Mouse (Mus musculus): ENCODE measurements at regions not wholly inside any gene's neighbourhood (a gene's known extent, or its start where the extent isn't known, plus 50 kb on each side); places are given as distances from the start of the nearest gene placed in this dataset.

DNA sequence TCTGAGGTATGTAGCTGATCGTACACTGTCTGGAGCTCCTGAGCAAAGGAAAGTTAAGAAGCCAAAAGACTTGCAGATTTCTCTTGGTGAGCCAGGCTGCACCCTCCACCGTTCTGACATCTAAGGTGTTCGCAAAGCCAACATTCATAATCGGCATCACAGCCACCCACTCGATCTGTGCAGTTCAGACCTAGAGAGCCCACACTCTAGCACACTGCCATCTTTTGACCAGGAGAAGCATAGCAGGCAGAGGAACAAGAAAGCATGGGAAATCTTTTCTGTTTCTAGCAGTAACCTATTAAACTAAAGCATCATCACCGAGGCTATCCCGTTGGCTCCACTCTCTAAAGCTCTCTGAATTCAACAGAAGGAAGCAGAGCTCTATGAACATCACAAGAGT is 59.2 kb downstream of the Areg start:
- Histone ChIP-seq H3K9ac (ENCODE audit: low read depth, low read length) (no peak overlapping the region), H3K36me3 (ENCODE audit: control insufficient read depth, insufficient read depth, low read length) (no peaks in the 10 kb centered on the region), H3K4me1 (ENCODE audit: control insufficient read depth, insufficient read depth, low read length) (peaks cover 8% of the 10 kb centered on the region), H3K79me2 (ENCODE audit: control insufficient read depth, insufficient read depth, low read length) (no peaks in the 10 kb centered on the region), H3K27me3 (ENCODE audit: control insufficient read depth, insufficient read depth, low read length) (no peaks in the 10 kb centered on the region), H3K4me3 (ENCODE audit: insufficient read depth, low read depth, low read length) (no peak overlapping the region), H3K27ac (replicated peaks; ENCODE audit: insufficient read depth, low read depth, low read length) (no peak overlapping the region)
- peak; percentile 54 for DNase-seq (ENCODE audit: extremely low read depth, low read depth, low spot score)
- WGBS = 45% methylated on average over 7 of the region's 7 CpGs
- peak; percentile 58 for TF ChIP-seq CTCF (IDR thresholded peaks at IDR 0.05; ENCODE audit: low read depth, low read length)
- TF ChIP-seq POLR2A (IDR thresholded peaks at IDR 0.05; ENCODE audit: extremely low read depth, insufficient read depth, low read length) = no peak

DNA sequence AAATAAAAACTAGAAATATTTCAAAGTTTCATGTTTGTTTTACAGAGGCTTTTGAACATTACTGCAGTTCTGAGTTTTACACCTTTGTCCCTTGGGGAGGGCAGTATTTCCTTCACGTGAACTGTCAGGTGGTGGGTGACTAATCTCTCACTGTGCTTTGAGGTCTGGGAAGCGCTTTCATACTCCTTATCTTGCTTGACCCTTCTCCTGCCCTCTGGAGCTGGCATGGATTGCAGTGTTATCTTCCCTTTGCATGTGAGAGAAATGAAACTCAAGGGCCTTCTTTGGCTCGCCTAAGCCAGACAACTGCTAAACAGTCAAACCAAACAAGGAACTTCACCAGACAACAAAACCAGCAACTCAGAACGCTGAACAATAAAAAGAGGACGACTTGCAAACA is 61.0 kb downstream of the Areg start:
- WGBS = 5% methylated on average over 5 of the region's 5 CpGs
- Histone ChIP-seq H3K79me2 (ENCODE audit: control insufficient read depth, insufficient read depth, low read length) (no peaks in the 10 kb centered on the region), H3K9ac (ENCODE audit: low read depth, low read length) (no peak overlapping the region), H3K27ac (replicated peaks; ENCODE audit: insufficient read depth, low read depth, low read length) (peak overlapping the region; percentile 51), H3K4me1 (ENCODE audit: control insufficient read depth, insufficient read depth, low read length) (peaks cover 13% of the 10 kb centered on the region), H3K36me3 (ENCODE audit: control insufficient read depth, insufficient read depth, low read length) (no peaks in the 10 kb centered on the region), H3K27me3 (ENCODE audit: control insufficient read depth, insufficient read depth, low read length) (no peaks in the 10 kb centered on the region), H3K4me3 (ENCODE audit: insufficient read depth, low read depth, low read length) (no peak overlapping the region)
- DNase-seq (ENCODE audit: extremely low read depth, low read depth, low spot score) = peak; percentile 99
- TF ChIP-seq POLR2A (IDR thresholded peaks at IDR 0.05; ENCODE audit: extremely low read depth, insufficient read depth, low read length) (no peak), CTCF (IDR thresholded peaks at IDR 0.05; ENCODE audit: low read depth, low read length) (no peak)

DNA sequence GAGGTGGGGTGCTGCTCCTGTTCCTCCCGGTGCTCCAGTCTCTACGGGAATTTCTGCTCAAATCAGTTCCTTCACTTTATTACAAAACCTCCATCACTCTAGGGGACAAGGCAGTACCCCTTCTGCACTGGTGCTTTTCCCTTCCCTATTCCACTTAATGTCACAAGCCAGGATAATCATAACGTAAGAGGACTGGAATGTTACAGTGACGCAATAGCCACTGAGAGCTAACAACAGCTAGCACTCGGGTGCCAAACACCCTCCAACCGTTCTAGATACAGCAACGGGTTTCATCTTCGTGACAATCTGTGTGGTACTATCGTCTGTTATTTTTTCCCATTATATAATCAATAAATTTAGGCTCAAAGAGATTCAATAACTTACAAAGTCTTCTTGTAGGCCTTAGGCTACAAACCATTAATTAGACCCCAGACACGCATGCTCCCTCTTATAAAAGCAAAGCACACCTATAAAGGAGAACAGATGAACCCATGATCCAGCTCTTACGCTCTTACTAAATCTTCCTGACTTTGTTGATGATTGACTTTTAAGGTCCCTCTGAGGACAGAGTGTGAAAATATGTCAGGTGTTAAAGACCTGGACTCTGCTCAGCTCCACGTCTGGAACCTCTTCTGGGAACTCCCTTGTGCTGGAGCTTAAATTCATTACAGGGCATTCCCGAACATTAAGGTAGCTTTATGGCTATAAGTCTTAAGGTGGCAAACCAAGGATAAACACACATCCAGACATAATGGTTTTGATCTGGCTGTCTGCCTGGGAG is 65.0 kb downstream of the Areg start:
- DNase-seq (ENCODE audit: extremely low read depth, low read depth, low spot score) = peak; percentile 95
- no peaks in the 10 kb centered on the region for H3K79me2 ChIP-seq (ENCODE audit: control insufficient read depth, insufficient read depth, low read length)
- H3K4me1 ChIP-seq (ENCODE audit: control insufficient read depth, insufficient read depth, low read length) = peaks cover 13% of the 10 kb centered on the region
- H3K27ac ChIP-seq (replicated peaks; ENCODE audit: insufficient read depth, low read depth, low read length) = peak overlapping the region; percentile 84
- TF ChIP-seq POLR2A (IDR thresholded peaks at IDR 0.05; ENCODE audit: extremely low read depth, insufficient read depth, low read length) (no peak), CTCF (IDR thresholded peaks at IDR 0.05; ENCODE audit: low read depth, low read length) (no peak)
- no peaks in the 10 kb centered on the region for H3K27me3 ChIP-seq (ENCODE audit: control insufficient read depth, insufficient read depth, low read length)
- WGBS = 31% methylated on average over 13 of the region's 13 CpGs
- no peak overlapping the region; the same call in 1 of the 2 replicates for H3K9ac ChIP-seq (ENCODE audit: low read depth, low read length)
- H3K36me3 ChIP-seq (ENCODE audit: control insufficient read depth, insufficient read depth, low read length) = no peaks in the 10 kb centered on the region
- no peak overlapping the region for H3K4me3 ChIP-seq (ENCODE audit: insufficient read depth, low read depth, low read length)

DNA sequence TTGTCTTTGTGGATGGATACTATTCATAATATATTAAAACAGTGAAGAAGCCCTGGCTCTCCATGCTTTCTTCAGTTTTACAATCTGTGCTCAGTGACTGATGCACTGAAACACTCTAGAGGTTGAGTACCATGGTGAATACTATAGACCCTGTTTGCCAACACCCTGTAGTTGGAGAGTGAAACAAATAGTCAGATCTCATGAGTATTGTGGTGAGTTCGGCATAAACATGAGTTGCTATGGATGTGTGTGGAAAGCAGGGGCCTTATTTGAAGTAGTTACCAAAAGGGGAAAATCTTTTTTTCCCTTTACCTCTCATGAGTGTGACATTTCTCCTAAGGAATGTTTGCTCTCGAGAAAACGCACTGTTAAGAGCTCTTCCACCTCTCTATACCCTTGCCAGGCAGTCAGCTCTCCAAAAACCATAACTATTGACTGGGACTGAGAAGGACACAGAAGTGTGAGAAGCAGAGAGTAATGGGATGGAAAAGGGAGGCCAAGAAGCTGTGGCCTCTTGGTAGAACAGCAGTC is 66.0 kb downstream of the Areg start:
- no peak for DNase-seq (ENCODE audit: extremely low read depth, low read depth, low spot score)
- peaks cover 9% of the 10 kb centered on the region for H3K4me1 ChIP-seq (ENCODE audit: control insufficient read depth, insufficient read depth, low read length)
- H3K27me3 ChIP-seq (ENCODE audit: control insufficient read depth, insufficient read depth, low read length) = no peaks in the 10 kb centered on the region
- H3K9ac ChIP-seq (ENCODE audit: low read depth, low read length) = no peak overlapping the region
- no peak overlapping the region for H3K27ac ChIP-seq (replicated peaks; ENCODE audit: insufficient read depth, low read depth, low read length)
- H3K4me3 ChIP-seq (ENCODE audit: insufficient read depth, low read depth, low read length) = no peak overlapping the region
- no peaks in the 10 kb centered on the region for H3K36me3 ChIP-seq (ENCODE audit: control insufficient read depth, insufficient read depth, low read length)
- TF ChIP-seq CTCF (IDR thresholded peaks at IDR 0.05; ENCODE audit: low read depth, low read length) (no peak), POLR2A (IDR thresholded peaks at IDR 0.05; ENCODE audit: extremely low read depth, insufficient read depth, low read length) (no peak)
- no peaks in the 10 kb centered on the region for H3K79me2 ChIP-seq (ENCODE audit: control insufficient read depth, insufficient read depth, low read length)
- 86% methylated on average over 3 of the region's 3 CpGs for WGBS

DNA sequence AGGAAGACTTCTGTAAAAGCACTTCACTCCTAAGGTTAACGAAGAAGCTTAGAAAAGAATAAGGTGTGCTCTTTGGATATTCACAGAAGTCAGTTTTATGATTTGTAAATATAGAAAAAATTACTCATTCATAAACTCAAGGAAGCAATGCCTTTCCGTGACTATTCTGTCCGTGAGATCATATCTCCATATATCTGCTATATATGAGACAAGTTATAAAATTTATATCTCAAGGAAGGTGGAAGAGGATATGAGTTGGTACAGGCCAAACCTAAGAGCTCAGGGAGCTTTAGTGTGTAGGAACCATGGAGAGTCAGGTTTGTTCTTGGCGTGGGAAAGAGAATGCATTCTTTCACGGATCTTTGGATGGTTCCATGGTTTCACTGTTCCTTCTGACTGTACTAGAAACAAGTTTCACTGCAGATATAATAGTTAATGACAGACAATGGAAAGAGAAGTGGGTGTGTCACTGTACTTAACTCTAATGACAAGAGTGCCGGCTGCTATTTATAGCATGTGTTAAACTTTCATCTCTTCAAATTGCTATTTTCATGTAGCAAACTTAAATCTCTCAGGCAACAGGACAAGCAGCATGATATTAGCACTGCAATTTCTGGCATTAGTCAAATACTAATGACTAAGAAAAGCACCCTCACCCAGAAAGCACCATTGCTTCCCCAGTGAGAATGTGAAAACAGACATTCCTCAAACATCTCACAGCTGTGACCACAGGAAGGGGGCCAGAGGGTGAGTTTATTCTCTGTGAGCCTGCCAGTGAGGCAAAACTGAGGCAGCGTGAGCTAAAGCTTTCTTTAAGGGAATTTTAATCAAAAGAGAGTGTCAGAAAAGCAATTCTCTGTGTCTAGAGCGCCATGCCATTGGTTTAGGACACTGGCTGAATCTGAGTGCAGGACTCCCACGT is 67.4 kb downstream of the Areg start:
- Histone ChIP-seq H3K27me3 (ENCODE audit: control insufficient read depth, insufficient read depth, low read length) (no peaks in the 10 kb centered on the region), H3K27ac (replicated peaks; ENCODE audit: insufficient read depth, low read depth, low read length) (no peak overlapping the region), H3K4me3 (ENCODE audit: insufficient read depth, low read depth, low read length) (no peak overlapping the region), H3K79me2 (ENCODE audit: control insufficient read depth, insufficient read depth, low read length) (no peaks in the 10 kb centered on the region), H3K36me3 (ENCODE audit: control insufficient read depth, insufficient read depth, low read length) (no peaks in the 10 kb centered on the region), H3K4me1 (ENCODE audit: control insufficient read depth, insufficient read depth, low read length) (peaks cover 5% of the 10 kb centered on the region; the same call in 1 of the 2 replicates), H3K9ac (ENCODE audit: low read depth, low read length) (no peak overlapping the region)
- no peak for DNase-seq (ENCODE audit: extremely low read depth, low read depth, low spot score)
- TF ChIP-seq POLR2A (IDR thresholded peaks at IDR 0.05; ENCODE audit: extremely low read depth, insufficient read depth, low read length) (no peak), CTCF (IDR thresholded peaks at IDR 0.05; ENCODE audit: low read depth, low read length) (no peak)
- 87% methylated on average over 9 of the region's 9 CpGs for WGBS
